Mouse (Mus musculus): ENCODE results near the gene Ttc28.
A peak's percentile ranks its signal among the peaks of the same experiment; 100 is the strongest.
"Not testable (repeated sequence)": the region's sequence is repeated elsewhere in the genome, so short reads cannot be mapped to it uniquely, and the experiment has no call there.

Ttc28 gene

GRCm38 (mm10) chr5:111229671-111230070 is 350.1 kb downstream of the Ttc28 start:
- DNase-seq (ENCODE audit: low read depth, low spot score) = no peak

DNA sequence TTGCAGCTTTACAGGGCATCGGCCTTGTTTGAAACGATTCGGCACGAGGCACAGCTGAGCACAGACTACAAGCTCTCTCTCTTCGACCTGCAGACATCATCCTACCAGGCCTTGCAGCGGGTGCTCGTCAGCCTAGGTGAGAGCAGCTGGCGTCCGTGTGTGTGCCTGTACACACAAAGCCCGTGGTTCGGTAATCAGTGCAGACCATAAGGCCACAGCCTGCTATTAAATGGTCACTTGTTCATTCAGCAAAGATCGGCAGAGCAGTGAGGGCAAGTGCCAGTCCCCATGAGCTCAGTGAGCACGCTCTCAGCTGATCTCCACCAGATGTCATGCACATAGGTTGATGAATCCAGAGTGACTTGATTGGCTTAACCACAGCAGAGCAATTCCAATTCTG is 351.4 kb downstream of the Ttc28 start:
- DNase-seq (ENCODE audit: low read depth, low spot score) = no peak

- DNase-seq (ENCODE audit: low read depth, low spot score) = no peak
Observed at GRCm38 (mm10) chr5:111231769-111232168, 352.2 kb downstream of the Ttc28 start.

DNA sequence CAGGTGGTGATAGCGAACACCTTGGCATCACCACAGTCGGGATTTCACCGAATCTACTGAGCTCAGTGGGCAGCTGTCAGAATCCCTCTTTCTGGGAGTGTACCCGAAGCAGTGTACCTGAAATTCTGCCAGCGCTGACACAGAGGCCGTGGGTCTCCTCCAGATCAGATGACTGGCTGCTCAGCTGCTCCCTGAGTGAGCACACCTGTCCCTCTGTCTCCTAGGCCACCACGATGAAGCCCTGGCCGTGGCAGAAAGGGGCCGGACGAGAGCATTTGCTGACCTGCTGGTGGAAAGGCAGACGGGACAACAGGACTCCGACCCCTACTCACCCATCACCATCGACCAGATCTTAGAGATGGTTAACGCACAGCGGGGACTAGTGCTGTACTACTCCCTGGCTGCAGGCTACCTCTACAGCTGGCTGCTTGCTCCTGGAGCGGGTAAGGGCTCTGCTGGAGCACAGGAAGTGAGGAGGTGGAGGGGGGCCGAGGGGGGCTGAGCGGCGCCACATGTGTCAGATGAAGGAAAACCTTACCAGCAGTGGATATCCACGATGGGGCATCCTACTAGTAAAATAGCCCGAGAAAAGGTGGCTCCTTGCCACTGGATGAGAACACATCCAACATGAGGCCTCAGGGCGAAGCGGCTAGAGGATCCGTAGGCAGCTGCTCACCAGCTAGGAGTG is 353.6 kb downstream of the Ttc28 start:
- no peak for DNase-seq (ENCODE audit: low read depth, low spot score)

DNA sequence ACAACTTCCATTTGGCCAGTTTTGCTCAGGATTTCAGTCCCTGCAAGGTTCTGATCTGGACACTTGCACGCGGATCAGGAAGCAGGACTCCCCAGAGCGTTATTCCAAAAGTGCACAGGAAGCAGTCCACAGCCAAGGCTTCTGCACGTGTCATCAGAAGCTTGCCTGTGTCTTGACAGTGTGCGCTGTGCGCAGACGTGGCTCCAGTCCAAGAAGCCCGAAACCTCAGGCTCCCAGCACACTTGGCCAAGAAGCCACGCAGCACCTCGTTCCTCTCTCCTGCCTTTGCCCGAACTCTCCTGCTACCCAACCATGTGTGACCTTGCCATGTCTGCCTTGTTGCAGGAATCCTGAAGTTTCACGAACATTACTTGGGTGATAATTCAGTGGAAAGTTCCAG is 355.5 kb downstream of the Ttc28 start:
- no peak for DNase-seq (ENCODE audit: low read depth, low spot score)

DNA sequence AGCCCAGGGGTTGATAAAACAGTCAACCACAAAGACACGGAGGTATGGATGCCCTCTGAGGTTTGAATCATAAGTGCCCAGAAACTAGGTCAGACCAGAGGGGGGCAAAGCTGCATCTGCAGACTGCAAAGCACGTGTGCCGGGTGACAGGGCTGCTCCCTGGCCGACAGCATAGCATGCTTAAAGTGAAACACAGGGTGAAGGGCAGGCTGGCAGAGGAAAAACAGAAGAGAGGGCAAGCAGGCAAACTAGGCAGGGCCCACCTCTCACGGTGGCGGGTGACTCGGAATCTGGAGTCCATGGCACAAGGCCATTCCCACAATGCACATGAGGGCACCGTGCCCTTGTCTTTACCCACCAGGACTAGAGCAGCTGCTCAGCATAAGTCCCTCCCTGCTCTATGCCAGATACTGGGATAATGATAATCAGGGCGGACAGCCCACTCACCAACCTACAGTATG is 357.6 kb downstream of the Ttc28 start:
- no peak for DNase-seq (ENCODE audit: low read depth, low spot score)

DNA sequence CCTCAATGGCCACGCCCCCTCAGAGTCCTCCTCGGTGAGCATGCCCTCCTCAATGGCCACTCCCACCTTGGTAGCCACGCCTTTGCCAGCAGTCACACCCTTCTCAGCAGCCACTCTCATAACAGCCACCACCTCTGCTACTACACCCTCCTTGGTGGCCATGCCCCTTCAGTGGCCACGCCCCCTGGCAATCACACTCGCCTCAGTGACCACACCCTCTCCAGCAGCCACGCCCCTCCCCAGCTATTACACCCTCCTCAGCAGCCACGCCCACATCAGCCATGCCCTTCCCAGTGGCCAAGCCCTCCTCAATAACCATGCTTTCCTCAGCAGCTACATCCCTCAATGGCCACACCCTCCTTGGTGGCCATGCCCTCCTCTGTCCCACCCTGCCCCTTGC is 359.6 kb downstream of the Ttc28 start:
- peak; percentile 91 for DNase-seq (ENCODE audit: low read depth, low spot score)

DNA sequence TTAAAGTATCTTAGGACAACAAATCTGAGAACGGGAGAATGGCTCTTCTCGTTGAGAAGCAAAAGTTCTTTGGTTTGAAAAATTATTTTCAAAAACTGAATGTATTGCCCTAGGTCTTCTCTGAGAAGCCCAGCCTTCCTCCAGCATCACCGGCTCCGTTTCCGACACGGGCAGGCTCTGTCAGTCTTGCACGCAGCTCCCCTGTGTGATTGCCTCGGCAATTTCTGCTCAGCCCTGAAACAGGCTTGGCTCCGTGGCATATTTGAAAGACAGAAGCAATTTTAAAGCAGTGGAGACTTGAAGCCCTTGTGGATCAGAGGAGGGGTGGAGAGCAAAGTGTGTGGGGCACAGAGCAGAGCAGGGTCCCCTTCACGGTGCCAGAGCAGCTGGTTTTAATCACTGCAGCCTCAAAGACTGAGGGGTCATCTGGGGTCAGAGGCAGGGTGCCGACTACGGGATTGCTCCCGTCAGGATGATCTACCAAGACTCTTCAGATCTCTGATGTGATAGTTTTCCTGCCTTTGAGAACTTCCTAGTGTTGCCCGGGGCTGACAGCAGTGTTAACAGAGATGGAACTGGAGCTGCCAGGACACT is 363.9 kb downstream of the Ttc28 start:
- DNase-seq (ENCODE audit: low read depth, low spot score) = no peak

GRCm38 (mm10) chr5:111244061-111244460 is 364.5 kb downstream of the Ttc28 start:
- DNase-seq (ENCODE audit: low read depth, low spot score) = no peak

GRCm38 (mm10) chr5:111247571-111248265 is 368.1 kb downstream of the Ttc28 start:
- no peak for DNase-seq (ENCODE audit: low read depth, low spot score)

DNA sequence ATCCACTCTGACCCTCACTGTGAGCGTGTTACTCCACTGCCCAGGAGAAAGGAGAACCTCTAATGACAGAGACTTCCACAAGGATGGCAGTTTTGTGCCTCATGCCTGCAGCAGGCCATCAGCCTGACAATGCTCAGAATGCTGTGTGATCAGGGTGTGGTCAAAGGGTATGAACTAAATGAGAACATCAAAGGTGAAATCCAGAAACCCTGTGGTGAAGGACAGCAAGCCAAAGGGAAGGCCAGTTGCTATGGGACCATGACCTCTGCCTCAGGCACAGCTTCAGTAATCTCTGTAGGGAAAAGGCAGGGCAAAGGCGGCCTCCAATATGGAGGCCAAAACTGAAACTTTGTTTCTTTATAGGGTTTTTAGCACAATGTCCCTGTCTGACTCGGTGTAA is 372.5 kb downstream of the Ttc28 start:
- DNase-seq (ENCODE audit: low read depth, low spot score) = peak; percentile 47

GRCm38 (mm10) chr5:111254362-111254761 is 374.8 kb downstream of the Ttc28 start:
- DNase-seq (ENCODE audit: low read depth, low spot score) = no peak

DNA sequence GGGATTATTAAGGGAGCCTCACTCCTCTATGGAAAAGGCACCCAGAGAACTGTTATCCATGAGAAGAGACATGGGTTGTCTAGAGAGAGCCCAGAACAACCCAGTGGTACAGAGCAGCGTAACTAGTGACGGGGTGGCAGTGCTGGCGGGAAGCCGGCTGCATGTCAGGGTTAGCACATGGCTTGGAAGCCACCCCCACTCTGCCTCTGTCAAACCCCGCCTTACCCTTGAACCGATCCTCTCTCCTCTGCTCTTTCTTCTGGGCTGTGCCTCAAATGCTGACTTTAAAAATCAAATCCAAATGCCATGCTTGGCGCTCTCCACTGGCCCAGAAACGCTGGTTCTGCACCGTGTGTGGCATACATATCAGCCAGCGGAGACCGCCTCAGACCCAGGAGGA is 375.2 kb downstream of the Ttc28 start:
- no peak for DNase-seq (ENCODE audit: low read depth, low spot score)

DNA sequence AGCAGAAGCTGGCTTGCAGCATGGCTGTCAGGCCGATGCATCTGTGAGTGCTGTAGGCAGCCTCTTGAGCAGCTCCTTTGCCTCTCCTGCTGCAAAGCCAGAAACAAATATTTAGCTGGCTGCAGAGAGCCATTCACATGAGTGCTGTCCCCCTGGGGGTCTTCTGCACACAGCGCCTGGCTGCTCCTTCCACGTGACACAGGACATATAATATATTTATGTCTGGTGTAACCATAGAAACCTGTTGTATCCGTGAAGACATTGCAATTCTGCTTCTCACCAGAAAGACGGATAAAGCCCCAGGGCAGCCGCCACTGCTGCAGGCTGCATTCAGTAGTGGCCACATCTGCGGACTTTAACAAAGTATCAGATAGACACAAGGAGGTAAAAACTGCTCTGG is 376.6 kb downstream of the Ttc28 start:
- DNase-seq (ENCODE audit: low read depth, low spot score) = no peak

DNA sequence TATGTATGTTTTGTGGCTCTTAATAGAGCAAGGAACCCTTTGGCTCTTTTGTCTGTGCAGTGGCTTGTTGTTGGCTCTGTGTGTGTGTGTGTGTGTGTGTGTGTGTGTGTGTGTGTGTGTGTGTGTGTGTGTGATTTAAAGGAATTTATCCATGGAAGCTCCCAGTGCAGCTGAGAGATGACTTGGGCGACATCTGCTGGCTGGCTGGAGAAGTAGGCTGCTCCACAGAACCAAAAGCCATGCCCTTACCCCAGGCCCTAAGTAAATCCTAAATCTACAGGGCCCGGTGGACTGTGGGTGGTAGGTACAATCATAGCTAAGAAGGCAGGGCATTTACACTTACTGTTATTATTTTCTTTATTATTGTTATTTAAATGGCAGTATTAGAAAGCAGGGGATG is 377.5 kb downstream of the Ttc28 start:
- DNase-seq (ENCODE audit: low read depth, low spot score) = peak; percentile 62

GRCm38 (mm10) chr5:111261162-111261561 is 381.6 kb downstream of the Ttc28 start:
- DNase-seq (ENCODE audit: low read depth, low spot score) = not testable (repeated sequence)

DNA sequence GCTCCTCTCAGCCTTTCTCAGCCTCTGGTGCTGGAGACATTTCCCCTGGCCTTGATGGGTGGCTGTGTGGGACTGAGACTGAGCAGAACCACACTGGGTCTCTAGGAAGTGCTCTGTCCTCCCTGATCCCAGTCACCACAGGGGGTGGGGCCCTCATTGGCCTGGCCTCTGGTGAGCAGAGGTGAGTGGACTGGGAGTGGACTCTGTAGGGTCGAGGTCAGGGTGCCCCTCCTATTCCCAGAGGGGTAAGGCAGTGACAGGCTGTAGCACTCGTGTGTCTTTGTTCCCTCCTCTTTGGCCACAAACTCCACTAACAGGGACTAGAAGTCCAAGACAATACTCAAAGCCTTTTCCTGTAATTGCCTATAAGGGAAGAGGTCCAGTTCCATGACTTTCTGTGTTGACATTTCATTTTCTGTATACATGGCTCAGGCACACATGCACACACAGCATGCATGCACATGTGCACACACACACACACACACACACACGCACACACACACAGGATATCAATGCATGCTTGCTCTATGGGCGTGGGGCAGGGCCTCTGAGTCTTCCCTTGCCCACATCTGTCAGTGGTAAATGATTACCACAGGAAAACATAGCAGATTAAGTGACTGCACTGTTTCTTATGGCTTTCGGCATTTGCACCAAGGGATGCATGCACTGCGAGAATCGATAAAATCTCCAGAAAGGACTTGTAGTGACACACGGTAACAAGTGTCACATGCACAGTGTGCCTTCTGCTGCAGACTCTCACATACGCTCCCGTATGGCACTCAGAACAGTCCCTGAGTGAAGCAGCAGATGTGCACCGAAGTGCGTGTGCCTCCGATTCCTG is 382.4 kb downstream of the Ttc28 start:
- DNase-seq (ENCODE audit: low read depth, low spot score) = no peak

GRCm38 (mm10) chr5:111262574-111263239 is 383.1 kb downstream of the Ttc28 start:
- no peak for DNase-seq (ENCODE audit: low read depth, low spot score)

- no peak for DNase-seq (ENCODE audit: low read depth, low spot score)
Observed at GRCm38 (mm10) chr5:111263370-111263769, 383.8 kb downstream of the Ttc28 start.

DNA sequence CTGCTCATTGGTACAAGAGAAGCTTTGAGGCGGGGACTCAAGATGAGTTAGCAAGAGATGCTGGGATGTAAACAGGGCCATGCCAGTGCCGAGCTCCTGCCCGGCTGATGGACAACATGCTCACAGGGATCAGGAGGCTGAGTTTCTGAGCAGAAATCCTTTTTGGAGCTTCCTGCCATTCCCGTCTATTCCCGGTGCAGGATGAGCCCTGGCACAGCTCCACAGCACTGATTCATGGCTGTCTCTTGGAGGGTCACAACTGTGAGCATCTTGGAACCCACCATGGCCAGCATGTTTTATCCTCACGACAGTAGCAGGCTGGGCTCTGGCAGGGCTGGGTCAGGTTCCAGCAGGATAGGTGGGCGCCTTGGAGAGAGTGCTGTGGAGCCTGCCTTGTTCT is 384.9 kb downstream of the Ttc28 start:
- no peak for DNase-seq (ENCODE audit: low read depth, low spot score)

GRCm38 (mm10) chr5:111266658-111267057 is 387.1 kb downstream of the Ttc28 start:
- no peak for DNase-seq (ENCODE audit: low read depth, low spot score)
